ENCODE assay signal across 9 mouse cellular contexts in the genomic region with DNA sequence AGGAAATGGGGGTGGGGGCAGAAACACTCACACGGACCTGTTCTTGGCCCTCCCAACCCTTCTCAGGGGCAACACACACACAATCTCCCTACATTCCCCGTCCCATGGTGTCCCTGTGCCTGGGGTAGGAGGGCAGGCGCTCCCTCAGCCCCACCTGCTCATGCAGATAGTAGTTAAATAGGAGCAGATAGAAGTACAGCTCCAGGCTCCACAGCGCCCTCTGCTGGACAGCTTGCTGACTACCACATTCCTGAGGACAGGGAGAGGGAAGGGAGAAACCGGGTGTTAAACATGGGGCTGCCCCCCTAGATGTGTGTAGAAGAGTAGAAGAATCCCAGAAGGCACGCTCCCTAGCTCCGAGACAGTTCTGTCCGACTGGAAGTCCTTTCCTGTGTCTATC. TPM values are rescaled to one million over a fixed set of nuclear protein-coding genes. Genes with fewer than 3 reads are reported as not detected.
A peak's percentile ranks its signal among the peaks of the same experiment; 100 is the strongest.
DNase-seq lines count a peak whose midpoint lies in the region; TF ChIP-seq lines count a peak whose summit lies in the region.
"Had no signal": no experiment of that assay in that cellular context is flagged by ENCODE, and none has a peak within 500 bp of the region (broad histone marks: within the 10 kb centered on the region; RNA-seq: fewer than 3 reads in every experiment).

No protein-coding gene starts in this region.

- peak; percentile 43; the same call in 1 of the 2 replicates for TF ChIP-seq CTCF in olfactory bulb, adult 2 months (IDR thresholded peaks at IDR 0.05; ENCODE audit: insufficient read depth, low read depth, low read length)

- H3K4me1 ChIP-seq in heart, embryonic 10.5 days, result peaks cover 52% of the 10 kb centered on the region
- H3K4me1 ChIP-seq in limb, embryonic 10.5 days, result peaks cover 23% of the 10 kb centered on the region
- H3K4me1 ChIP-seq in olfactory bulb, adult 2 months (ENCODE audit: control insufficient read depth, insufficient read depth, low read length), result peaks cover 2% of the 10 kb centered on the region; the same call in 1 of the 2 replicates

- peaks cover 64% of the 10 kb centered on the region for H3K36me3 ChIP-seq in heart, embryonic 10.5 days
- peaks cover 43% of the 10 kb centered on the region for H3K36me3 ChIP-seq in limb, embryonic 10.5 days

- H3K27ac ChIP-seq in heart, embryonic 10.5 days, result no peak overlapping the region
- no peak overlapping the region for H3K27ac ChIP-seq in limb, embryonic 10.5 days
- no peak overlapping the region for H3K27ac ChIP-seq in olfactory bulb, adult 2 months (ENCODE audit: insufficient read depth, low read depth, low read length)

- H3K4me3 ChIP-seq in heart, embryonic 10.5 days, result no peak overlapping the region
- no peak overlapping the region for H3K4me3 ChIP-seq in limb, embryonic 10.5 days
- no peak overlapping the region for H3K4me3 ChIP-seq in olfactory bulb, adult 2 months (ENCODE audit: insufficient read depth, low read depth, low read length)
- H3K4me3 ChIP-seq: megakaryocyte, embryonic 14.5 days had no signal

- 0 out of 2 replicates have a peak, but pooled peaks cover 4% of the 10 kb centered on the region for H3K9me3 ChIP-seq in heart, embryonic 10.5 days
- H3K9me3 ChIP-seq in limb, embryonic 10.5 days (replicated peaks), result no peaks in the 10 kb centered on the region

- no peak for TF ChIP-seq POLR2A in olfactory bulb, adult 2 months (IDR thresholded peaks at IDR 0.05; ENCODE audit: insufficient read depth, low read depth, low read length)

- 59% methylated on average over 8 of the region's 8 CpGs for WGBS in heart, embryonic 10.5 days
- 66% methylated on average over 8 of the region's 8 CpGs for WGBS in limb, embryonic 10.5 days
- WGBS in olfactory bulb, adult 2 months, result 66% methylated on average over 8 of the region's 8 CpGs

- peak; percentile 48 to 83 for DNase-seq in heart, postnatal 10 days
- DNase-seq in heart, embryonic 10.5 days (ENCODE audit: low spot score), result no peak
- peak; percentile 19 for DNase-seq in MN1 (ENCODE audit: low spot score)
- DNase-seq in cerebellum, postnatal 14 days, result peak; percentile 72 to 86
- DNase-seq in heart, postnatal 4 days, result peak; percentile 80
- DNase-seq in limb, embryonic 10.5 days (ENCODE audit: low spot score), result peak; percentile 72
- peak; percentile 72 for DNase-seq in thymus, postnatal 14 days

- peaks cover 49% of the 10 kb centered on the region for H3K27me3 ChIP-seq in heart, embryonic 10.5 days (ENCODE audit: insufficient read depth, poor library complexity, severe bottlenecking)
- H3K27me3 ChIP-seq in limb, embryonic 10.5 days (ENCODE audit: low read depth, poor library complexity, severe bottlenecking), result no peaks in the 10 kb centered on the region

- intact Hi-C loops in heart, postnatal 10 days (cut with DNase I), result loop anchor here (2.0 to 5.0 kb wide), 2 partner anchors 259 to 313 kb away; no protein-coding TSS in a partner anchor

RNA-seq across cellular contexts. Expression of gene Pald1, which starts 39.4 kb away (rescaled TPM):
- 10 to 100 TPM; 43.3 to 44.7 TPM for total RNA-seq in heart, postnatal 10 days (2021)
- 34.2 and 40.8 TPM in 2 replicates for polyA plus RNA-seq in heart, embryonic 10.5 days (2016; fragmentation: Nextera tagmentation; extraction: Ambion mirVana)
- 10 to 100 TPM; 38.1 to 38.9 TPM for total RNA-seq in heart, postnatal 4 days (2021)
- 26.2 and 28.1 TPM in 2 replicates for polyA plus RNA-seq in limb, embryonic 10.5 days (2016; fragmentation: Nextera tagmentation; extraction: Ambion mirVana)
- polyA plus RNA-seq in olfactory bulb, adult 2 months (2012; ENCODE audit: insufficient read depth, insufficient read length, low replicate concordance, missing spikeins), result not detected in 2 replicates

RNA-seq across cellular contexts. Expression of gene Prf1, which starts 46.3 kb away (rescaled TPM):
- total RNA-seq in heart, postnatal 10 days (2021), result not detected
- not detected in 2 replicates for polyA plus RNA-seq in heart, embryonic 10.5 days (2016; fragmentation: Nextera tagmentation; extraction: Ambion mirVana)
- total RNA-seq in heart, postnatal 4 days (2021), result under 1 TPM in 1 of 2 experiments, not detected in 1; 0.09 TPM
- not detected in 2 replicates for polyA plus RNA-seq in limb, embryonic 10.5 days (2016; fragmentation: Nextera tagmentation; extraction: Ambion mirVana)
- polyA plus RNA-seq in olfactory bulb, adult 2 months (2012; ENCODE audit: insufficient read depth, insufficient read length, low replicate concordance, missing spikeins), result not detected in 2 replicates
